Mouse (Mus musculus) thymus, postnatal 36 days (tissue): ENCODE measurements at regions not wholly inside any gene's neighbourhood (a gene's known extent, or its start where the extent isn't known, plus 50 kb on each side); places are given as distances from the start of the nearest gene placed in this dataset.

ENCODE experiments used
- DNase-seq, 2 experiments: peaks; one replicate each; pipeline ENCODE4 v3.0.0; 2022; ENCODE audit warnings: mixed read lengths in 2 of 2

GRCm38 (mm10) chr11:112470336-112470735 lies 311.7 kb upstream of the Sox9 start:
- no peak for DNase-seq

DNA sequence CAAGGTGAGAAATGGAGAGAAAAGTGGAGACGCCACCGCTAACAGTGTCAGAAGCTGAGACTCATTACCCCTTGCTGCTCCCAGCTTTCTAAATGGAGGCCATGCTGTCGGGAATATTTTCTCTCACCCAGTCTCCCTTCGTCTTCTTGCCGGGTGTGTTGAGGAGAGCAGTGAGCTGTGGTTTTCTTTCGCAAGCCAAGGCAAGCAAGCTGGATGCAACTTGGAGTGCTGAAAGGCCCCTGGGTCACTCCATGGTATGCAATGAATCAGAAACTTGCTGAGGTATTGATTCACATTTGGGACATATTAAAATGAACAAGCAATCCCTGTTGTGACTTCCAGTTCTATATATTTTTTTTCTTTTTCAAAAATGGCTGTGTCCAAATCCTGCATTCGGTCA lies 308.8 kb upstream of the Sox9 start:
- DNase-seq: no peak

- no peak for DNase-seq
These were observed 308.3 kb upstream of the Sox9 start for GRCm38 (mm10) chr11:112473681-112474080.

DNA sequence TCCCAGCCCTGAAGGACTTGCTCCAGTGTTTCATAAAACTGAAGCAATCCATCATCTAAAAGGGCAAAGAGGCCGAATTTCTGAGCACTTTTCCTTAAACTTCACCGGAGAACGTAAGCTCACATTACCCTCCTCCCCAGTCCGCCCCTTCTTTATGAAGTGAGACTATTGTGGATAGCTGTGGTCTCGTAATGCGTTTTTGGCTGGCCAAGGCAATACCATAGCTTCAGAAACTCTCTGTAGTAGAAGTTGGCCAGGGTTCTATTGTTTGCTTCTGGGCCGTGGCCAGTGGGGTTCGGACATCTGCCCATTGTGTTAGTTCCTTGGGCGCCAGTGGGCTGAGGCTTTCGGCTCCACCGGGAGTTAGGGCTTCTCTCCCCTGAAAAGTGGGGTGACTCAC lies 301.7 kb upstream of the Sox9 start:
- DNase-seq: no peak

DNA sequence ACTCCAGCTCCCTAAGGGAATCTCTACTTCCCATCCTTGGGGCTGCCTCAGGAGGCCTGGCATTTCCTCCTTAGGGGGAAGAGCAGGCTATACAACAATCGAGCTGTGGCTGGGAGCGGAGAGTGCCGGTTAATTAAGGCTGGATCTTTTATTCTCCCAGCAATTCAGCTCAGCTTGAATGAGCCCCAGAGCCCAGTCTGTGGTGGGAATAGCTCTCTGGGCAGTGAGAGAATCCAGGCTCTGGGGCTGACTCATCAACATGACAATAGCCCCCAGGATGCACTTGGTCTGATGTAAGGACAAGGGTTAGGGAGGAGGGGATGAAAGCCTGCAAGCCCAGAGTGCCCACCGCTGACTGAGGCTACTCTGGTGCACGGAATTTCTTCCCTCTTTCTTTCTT lies 280.2 kb upstream of the Sox9 start:
- DNase-seq: no peak

- no peak for DNase-seq
These were observed 262.9 kb upstream of the Sox9 start for GRCm38 (mm10) chr11:112519076-112519475.

DNA sequence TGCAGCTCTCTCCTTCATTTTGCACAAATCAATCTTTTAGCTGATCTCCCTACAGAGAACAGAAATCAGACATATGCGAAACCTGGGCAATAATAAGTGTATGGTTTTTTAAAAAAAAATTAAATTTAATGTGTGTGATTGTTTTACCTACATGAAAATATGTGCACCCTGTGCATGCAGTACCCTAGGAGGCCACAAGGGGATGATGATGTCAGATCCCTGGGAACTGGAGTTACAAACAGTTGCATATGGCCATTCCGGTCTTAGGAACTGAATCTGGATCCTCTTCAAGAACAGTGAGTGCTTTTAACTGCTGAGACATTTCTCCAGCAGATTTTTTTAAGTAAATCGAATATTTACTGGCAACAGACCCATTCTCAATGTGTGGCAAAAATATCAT lies 257.0 kb upstream of the Sox9 start:
- DNase-seq: no peak

- no peak for DNase-seq
These were observed 239.5 kb upstream of the Sox9 start for GRCm38 (mm10) chr11:112542573-112542972.

- no peak for DNase-seq
These were observed 238.6 kb upstream of the Sox9 start for GRCm38 (mm10) chr11:112543473-112543872.

DNA sequence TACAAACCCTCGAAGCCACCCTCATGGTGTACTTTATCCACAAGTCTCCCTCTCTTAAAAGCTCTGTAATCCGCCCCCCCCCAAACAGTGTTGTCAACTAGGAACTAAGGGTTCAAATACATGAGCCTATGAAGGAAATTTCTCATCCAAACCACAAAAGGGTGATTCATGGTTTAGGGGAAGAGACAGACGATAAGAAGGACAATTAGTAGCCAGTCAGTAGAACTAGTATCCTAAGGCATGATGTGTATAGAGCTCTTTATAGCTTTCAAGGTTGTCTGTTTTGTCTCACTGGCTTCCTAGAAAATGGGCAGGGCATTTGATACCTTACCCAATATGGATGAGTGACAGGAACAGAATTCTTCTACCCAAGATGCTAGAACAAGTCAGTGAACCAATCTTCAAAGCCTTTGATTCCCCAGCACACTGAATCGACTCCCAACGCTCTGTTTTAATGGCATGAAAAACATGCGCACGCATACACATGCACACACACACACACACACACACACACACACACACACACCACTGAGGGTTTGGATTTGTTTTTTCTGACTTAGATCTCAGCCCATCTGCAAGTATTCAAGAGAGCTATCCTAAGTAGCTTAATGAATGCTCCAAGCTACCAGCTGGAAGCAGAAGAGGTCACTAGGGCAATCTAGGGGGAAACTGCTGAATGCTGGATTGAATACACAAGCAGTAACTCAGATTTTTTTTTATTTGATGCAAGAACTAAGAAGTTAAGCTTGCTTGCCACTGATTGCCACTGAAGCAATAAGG lies 236.6 kb upstream of the Sox9 start:
- no peak for DNase-seq

- no peak for DNase-seq
These were observed 235.9 kb upstream of the Sox9 start for GRCm38 (mm10) chr11:112546162-112546561.

GRCm38 (mm10) chr11:112552838-112553237 lies 229.2 kb upstream of the Sox9 start:
- DNase-seq: no peak

GRCm38 (mm10) chr11:112563027-112563426 lies 219.0 kb upstream of the Sox9 start:
- DNase-seq: no peak

DNA sequence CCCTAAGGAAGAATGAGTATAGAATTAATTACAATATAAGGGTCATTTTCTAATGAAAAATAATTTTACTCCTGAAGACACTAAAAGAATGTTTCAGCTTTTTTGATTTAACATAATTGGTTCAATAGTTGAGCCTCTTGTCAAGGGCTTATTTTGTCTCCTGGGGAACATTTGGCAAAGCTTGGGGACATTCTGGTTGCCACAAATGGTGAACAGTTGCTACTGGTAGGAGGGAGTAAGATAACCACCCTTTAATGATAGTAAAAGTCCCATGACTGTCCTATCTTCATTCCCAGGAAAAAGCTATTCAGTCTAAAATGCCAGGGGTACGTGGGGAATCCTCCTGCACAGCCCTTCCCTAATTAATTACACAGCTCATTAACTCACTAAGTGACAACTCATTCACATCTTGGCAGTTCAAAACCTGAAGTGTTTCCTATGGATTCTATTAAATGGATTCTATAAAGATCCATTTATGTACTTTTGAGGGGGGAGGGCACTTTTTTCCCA lies 217.3 kb upstream of the Sox9 start:
- DNase-seq: no peak

GRCm38 (mm10) chr11:112566071-112566470 lies 216.0 kb upstream of the Sox9 start:
- no peak for DNase-seq

GRCm38 (mm10) chr11:112587386-112587785 lies 194.6 kb upstream of the Sox9 start:
- DNase-seq: no peak

- DNase-seq: no peak
These were observed 193.9 kb upstream of the Sox9 start for GRCm38 (mm10) chr11:112588088-112588487.

DNA sequence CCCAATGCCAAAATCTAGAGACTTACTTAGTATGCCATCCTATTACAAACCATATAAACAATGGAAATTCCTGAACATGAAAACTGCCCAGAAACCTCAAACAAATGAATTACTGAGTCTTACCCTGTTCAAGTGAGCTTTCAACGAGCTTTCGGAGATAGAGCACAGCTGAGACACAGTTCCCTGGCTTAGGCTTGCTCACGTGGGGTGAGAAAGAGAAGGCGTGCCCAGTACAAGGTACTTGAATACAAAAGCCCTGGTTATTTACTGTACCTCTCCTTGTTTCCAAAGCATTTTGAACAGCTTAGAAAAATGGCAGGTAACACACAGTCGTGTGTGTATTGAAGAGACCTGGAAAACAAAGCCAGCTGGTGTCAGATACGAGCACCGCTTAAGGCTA lies 191.8 kb upstream of the Sox9 start:
- no peak for DNase-seq

DNA sequence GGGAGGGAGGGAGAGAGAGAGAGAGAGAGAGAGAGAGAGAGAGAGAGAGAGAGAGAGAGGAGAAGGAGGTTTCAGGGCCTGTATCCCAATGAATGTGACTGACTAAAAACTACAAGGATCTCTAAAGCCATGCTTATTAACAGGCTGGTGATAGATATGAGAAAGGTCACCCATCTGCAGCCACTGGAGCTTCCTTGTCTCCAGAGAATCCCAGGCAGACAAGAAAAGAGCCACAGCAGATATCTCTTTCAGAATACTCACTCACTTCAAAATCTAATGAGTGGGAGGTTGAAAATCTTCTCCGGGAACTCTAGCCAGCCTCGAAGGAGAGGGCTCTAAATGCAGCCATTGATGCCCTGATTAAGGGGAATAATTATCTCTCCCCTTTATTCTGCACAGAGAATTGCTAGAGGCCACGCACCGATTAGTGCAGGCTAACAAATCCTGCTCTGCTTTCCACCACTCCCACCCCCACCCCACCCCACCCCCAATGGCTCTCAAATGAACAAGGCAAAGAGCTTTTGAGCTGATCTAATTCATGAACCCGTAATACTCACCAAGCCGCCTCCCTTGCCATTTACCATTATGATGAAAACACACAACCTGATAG lies 189.5 kb upstream of the Sox9 start:
- DNase-seq: no peak

DNA sequence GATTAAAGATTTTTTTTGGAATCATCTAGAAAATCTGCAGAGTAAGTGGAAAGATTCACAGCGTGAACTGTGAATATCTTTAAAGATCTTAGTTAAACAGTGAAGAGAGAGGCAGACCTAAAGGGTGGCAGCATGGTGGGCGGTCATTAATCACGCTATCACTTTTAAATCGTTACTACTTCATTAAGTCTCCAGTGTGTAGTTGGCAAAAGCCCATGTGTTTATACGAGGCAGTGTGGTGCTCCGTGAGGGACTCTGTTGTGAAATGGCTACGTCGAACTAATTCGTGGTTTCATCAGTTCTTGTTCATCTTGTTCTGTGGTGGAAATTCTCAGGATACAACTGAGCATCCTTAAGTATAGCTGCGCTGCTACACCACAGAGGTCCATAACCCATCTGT lies 188.2 kb upstream of the Sox9 start:
- DNase-seq: no peak

GRCm38 (mm10) chr11:112607359-112607758 lies 174.7 kb upstream of the Sox9 start:
- no peak for DNase-seq

- no peak for DNase-seq
These were observed 172.7 kb upstream of the Sox9 start for GRCm38 (mm10) chr11:112609277-112609676.

DNA sequence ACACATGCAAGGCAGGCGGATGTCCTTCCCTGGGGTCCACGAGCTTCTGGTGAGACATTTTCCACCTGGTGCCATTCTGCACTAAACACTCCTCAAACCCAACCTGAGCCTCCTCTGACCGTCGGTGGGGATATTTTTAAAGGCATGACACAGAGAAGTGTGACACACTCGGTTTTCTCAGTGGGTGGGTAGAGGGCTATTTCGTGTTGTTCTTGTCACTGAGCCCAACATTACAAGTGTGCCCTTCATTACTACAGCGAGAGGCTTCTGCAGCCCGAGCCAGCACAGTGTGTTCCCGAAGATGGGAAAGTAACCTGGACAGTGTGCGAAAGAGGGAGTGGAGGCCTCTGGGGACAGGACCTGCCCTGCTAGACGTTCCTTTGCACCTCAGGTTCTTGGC lies 171.0 kb upstream of the Sox9 start:
- no peak for DNase-seq

DNA sequence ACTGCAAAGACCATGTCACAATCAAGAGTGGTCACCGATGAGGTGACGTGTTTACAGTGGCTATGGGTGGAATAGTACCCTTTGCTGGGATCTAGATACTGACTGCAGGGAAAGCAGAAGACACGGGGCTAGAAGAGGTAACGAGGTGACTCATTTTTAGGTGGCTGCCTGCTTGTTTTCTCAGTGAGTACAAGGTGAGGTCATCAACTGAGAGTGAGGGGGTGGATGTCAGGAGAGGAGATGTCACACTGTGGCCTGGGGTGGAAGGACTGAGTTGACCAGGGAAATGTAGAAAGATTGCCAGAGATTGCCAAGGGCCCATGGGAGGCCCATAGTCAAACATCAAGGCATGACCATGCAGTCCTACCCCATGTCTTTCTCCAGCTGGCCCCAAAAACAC lies 166.4 kb upstream of the Sox9 start:
- DNase-seq: no peak

GRCm38 (mm10) chr11:112616942-112617341 lies 165.1 kb upstream of the Sox9 start:
- no peak for DNase-seq
